Mouse (Mus musculus): ENCODE data around the gene Dtd1. TPM values are rescaled to one million over a fixed set of nuclear protein-coding genes. Genes with fewer than 3 reads are reported as not detected.

The Dtd1 gene
- polyA plus RNA-seq, 1 experiment = 44.7 TPM

GRCm38 (mm10) chr2:144719718-144720117 lies 120.0 kb downstream of the Dtd1 start:
- Histone ChIP-seq H3K36me3 (ENCODE audit: control insufficient read depth, insufficient read depth, low read length, poor library complexity, severe bottlenecking) (no peaks in the 10 kb centered on the region), H3K27ac (ENCODE audit: insufficient read depth, low read length) (no peak overlapping the region), H3K27me3 (ENCODE audit: control insufficient read depth, insufficient read depth, low read length, poor library complexity, severe bottlenecking) (no peaks in the 10 kb centered on the region), H3K4me1 (ENCODE audit: control insufficient read depth, insufficient read depth, low read length) (peaks cover 10% of the 10 kb centered on the region), H3K4me3 (ENCODE audit: low read depth, low read length) (no peak overlapping the region), H3K9me3 (replicated peaks; ENCODE audit: control insufficient read depth, insufficient read depth, low read length, poor library complexity, severe bottlenecking) (no peaks in the 10 kb centered on the region), H3K9ac (ENCODE audit: low read depth, poor library complexity, severe bottlenecking) (no peak overlapping the region)
- TF ChIP-seq POLR2A (IDR thresholded peaks at IDR 0.05; ENCODE audit: insufficient read depth, low read length) = no peak
- no peak for TF ChIP-seq EP300 (IDR thresholded peaks at IDR 0.05; ENCODE audit: insufficient read depth, low read depth, low read length)
- TF ChIP-seq CTCF (IDR thresholded peaks at IDR 0.05; ENCODE audit: low read depth, low read length) = no peak

GRCm38 (mm10) chr2:144720407-144720959 lies 120.8 kb downstream of the Dtd1 start:
- H3K4me3 ChIP-seq (ENCODE audit: low read depth, low read length) = no peak overlapping the region
- H3K27ac ChIP-seq (ENCODE audit: insufficient read depth, low read length) = no peak overlapping the region

GRCm38 (mm10) chr2:144724679-144725078 lies 125.0 kb downstream of the Dtd1 start:
- H3K9ac ChIP-seq (ENCODE audit: low read depth, poor library complexity, severe bottlenecking) = no peak overlapping the region
- no peaks in the 10 kb centered on the region for H3K9me3 ChIP-seq (replicated peaks; ENCODE audit: control insufficient read depth, insufficient read depth, low read length, poor library complexity, severe bottlenecking)
- H3K4me3 ChIP-seq (ENCODE audit: low read depth, low read length) = no peak overlapping the region
- no peaks in the 10 kb centered on the region for H3K27me3 ChIP-seq (ENCODE audit: control insufficient read depth, insufficient read depth, low read length, poor library complexity, severe bottlenecking)
- peaks cover 2% of the 10 kb centered on the region for H3K4me1 ChIP-seq (ENCODE audit: control insufficient read depth, insufficient read depth, low read length)
- H3K36me3 ChIP-seq (ENCODE audit: control insufficient read depth, insufficient read depth, low read length, poor library complexity, severe bottlenecking) = no peaks in the 10 kb centered on the region
- no peak for TF ChIP-seq POLR2A (IDR thresholded peaks at IDR 0.05; ENCODE audit: insufficient read depth, low read length)
- TF ChIP-seq EP300 (IDR thresholded peaks at IDR 0.05; ENCODE audit: insufficient read depth, low read depth, low read length) = no peak
- peak; percentile 3 for TF ChIP-seq CTCF (IDR thresholded peaks at IDR 0.05; ENCODE audit: low read depth, low read length)
- H3K27ac ChIP-seq (ENCODE audit: insufficient read depth, low read length) = no peak overlapping the region

More at GRCm38 (mm10) chr2:144720407-144720959, 120.8 kb downstream of the Dtd1 start:
- Histone ChIP-seq H3K4me1 (ENCODE audit: control insufficient read depth, insufficient read depth, low read length) (peaks cover 9% of the 10 kb centered on the region), H3K27me3 (ENCODE audit: control insufficient read depth, insufficient read depth, low read length, poor library complexity, severe bottlenecking) (no peaks in the 10 kb centered on the region), H3K9me3 (replicated peaks; ENCODE audit: control insufficient read depth, insufficient read depth, low read length, poor library complexity, severe bottlenecking) (no peaks in the 10 kb centered on the region), H3K9ac (ENCODE audit: low read depth, poor library complexity, severe bottlenecking) (no peak overlapping the region), H3K36me3 (ENCODE audit: control insufficient read depth, insufficient read depth, low read length, poor library complexity, severe bottlenecking) (no peaks in the 10 kb centered on the region)
- no peak for TF ChIP-seq EP300 (IDR thresholded peaks at IDR 0.05; ENCODE audit: insufficient read depth, low read depth, low read length)
- no peak for TF ChIP-seq POLR2A (IDR thresholded peaks at IDR 0.05; ENCODE audit: insufficient read depth, low read length)
- no peak for TF ChIP-seq CTCF (IDR thresholded peaks at IDR 0.05; ENCODE audit: low read depth, low read length)

- H3K27me3 ChIP-seq (ENCODE audit: control insufficient read depth, insufficient read depth, low read length, poor library complexity, severe bottlenecking) = no peaks in the 10 kb centered on the region
- no peak overlapping the region for H3K4me3 ChIP-seq (ENCODE audit: low read depth, low read length)
- TF ChIP-seq POLR2A (IDR thresholded peaks at IDR 0.05; ENCODE audit: insufficient read depth, low read length) (no peak), CTCF (IDR thresholded peaks at IDR 0.05; ENCODE audit: low read depth, low read length) (no peak), EP300 (IDR thresholded peaks at IDR 0.05; ENCODE audit: insufficient read depth, low read depth, low read length) (no peak)
- no peaks in the 10 kb centered on the region for H3K36me3 ChIP-seq (ENCODE audit: control insufficient read depth, insufficient read depth, low read length, poor library complexity, severe bottlenecking)
- no peak overlapping the region for H3K9ac ChIP-seq (ENCODE audit: low read depth, poor library complexity, severe bottlenecking)
- H3K4me1 ChIP-seq (ENCODE audit: control insufficient read depth, insufficient read depth, low read length) = no peaks in the 10 kb centered on the region
- H3K27ac ChIP-seq (ENCODE audit: insufficient read depth, low read length) = no peak overlapping the region
- no peaks in the 10 kb centered on the region for H3K9me3 ChIP-seq (replicated peaks; ENCODE audit: control insufficient read depth, insufficient read depth, low read length, poor library complexity, severe bottlenecking)
Measured at GRCm38 (mm10) chr2:144727136-144727535, 127.4 kb downstream of the Dtd1 start.

- no peak overlapping the region for H3K9ac ChIP-seq (ENCODE audit: low read depth, poor library complexity, severe bottlenecking)
- no peaks in the 10 kb centered on the region for H3K36me3 ChIP-seq (ENCODE audit: control insufficient read depth, insufficient read depth, low read length, poor library complexity, severe bottlenecking)
- no peaks in the 10 kb centered on the region for H3K27me3 ChIP-seq (ENCODE audit: control insufficient read depth, insufficient read depth, low read length, poor library complexity, severe bottlenecking)
- TF ChIP-seq CTCF (IDR thresholded peaks at IDR 0.05; ENCODE audit: low read depth, low read length) = no peak
- TF ChIP-seq POLR2A (IDR thresholded peaks at IDR 0.05; ENCODE audit: insufficient read depth, low read length) = no peak
- no peak for TF ChIP-seq EP300 (IDR thresholded peaks at IDR 0.05; ENCODE audit: insufficient read depth, low read depth, low read length)
- H3K27ac ChIP-seq (ENCODE audit: insufficient read depth, low read length) = no peak overlapping the region
- no peak overlapping the region for H3K4me3 ChIP-seq (ENCODE audit: low read depth, low read length)
- H3K4me1 ChIP-seq (ENCODE audit: control insufficient read depth, insufficient read depth, low read length) = no peaks in the 10 kb centered on the region
- H3K9me3 ChIP-seq (replicated peaks; ENCODE audit: control insufficient read depth, insufficient read depth, low read length, poor library complexity, severe bottlenecking) = no peaks in the 10 kb centered on the region
Measured at GRCm38 (mm10) chr2:144729776-144730175, 130.1 kb downstream of the Dtd1 start.

GRCm38 (mm10) chr2:144738161-144738560 lies 138.5 kb downstream of the Dtd1 start:
- TF ChIP-seq CTCF (IDR thresholded peaks at IDR 0.05; ENCODE audit: low read depth, low read length) (no peak), EP300 (IDR thresholded peaks at IDR 0.05; ENCODE audit: insufficient read depth, low read depth, low read length) (no peak), POLR2A (IDR thresholded peaks at IDR 0.05; ENCODE audit: insufficient read depth, low read length) (no peak)
- Histone ChIP-seq H3K36me3 (ENCODE audit: control insufficient read depth, insufficient read depth, low read length, poor library complexity, severe bottlenecking) (no peaks in the 10 kb centered on the region), H3K4me1 (ENCODE audit: control insufficient read depth, insufficient read depth, low read length) (no peaks in the 10 kb centered on the region), H3K27me3 (ENCODE audit: control insufficient read depth, insufficient read depth, low read length, poor library complexity, severe bottlenecking) (no peaks in the 10 kb centered on the region), H3K9ac (ENCODE audit: low read depth, poor library complexity, severe bottlenecking) (no peak overlapping the region), H3K9me3 (replicated peaks; ENCODE audit: control insufficient read depth, insufficient read depth, low read length, poor library complexity, severe bottlenecking) (no peaks in the 10 kb centered on the region), H3K4me3 (ENCODE audit: low read depth, low read length) (no peak overlapping the region), H3K27ac (ENCODE audit: insufficient read depth, low read length) (no peak overlapping the region)

Measured in ES-Bruce4 (cell line).